8 mouse cellular contexts compared by ENCODE assay signal in the genomic region with DNA sequence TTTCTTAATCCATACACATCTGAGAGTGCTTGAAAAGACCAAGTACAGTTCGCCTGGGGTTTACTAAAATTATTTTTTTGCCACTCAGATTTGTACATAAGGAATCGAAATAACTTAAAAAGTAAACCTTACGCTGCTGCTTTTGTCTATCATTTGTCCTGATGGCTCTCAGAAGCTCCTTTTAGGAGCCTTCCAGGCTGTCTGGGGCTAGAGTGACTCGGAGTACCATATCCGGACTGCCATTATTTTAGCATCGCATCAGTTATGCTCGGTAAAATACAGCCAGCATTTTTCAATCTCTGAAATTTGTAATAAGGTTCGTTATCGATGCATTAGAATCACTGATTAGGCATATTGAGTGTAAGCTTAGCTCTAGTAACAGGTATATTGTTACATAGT. TPM values are rescaled to one million over a fixed set of nuclear protein-coding genes. Genes with fewer than 3 reads are reported as not detected.
A peak's percentile ranks its signal among the peaks of the same experiment; 100 is the strongest.
DNase-seq lines count a peak whose midpoint lies in the region; ATAC-seq and TF ChIP-seq lines count a peak whose summit lies in the region.

No protein-coding gene starts in this region.

- H3K4me1 ChIP-seq in kidney, adult 2 months (ENCODE audit: control insufficient read depth, insufficient read depth, low read length): peaks cover 10% of the 10 kb centered on the region; the same call in 1 of the 2 replicates
- peaks cover 6% of the 10 kb centered on the region; the same call in 1 of the 2 replicates for H3K4me1 ChIP-seq in cortical plate, adult 2 months (ENCODE audit: control insufficient read depth, insufficient read depth, low read length)
- peaks cover 34% of the 10 kb centered on the region for H3K4me1 ChIP-seq in hindbrain, embryonic 13.5 days (replicated peaks)
- H3K4me1 ChIP-seq in midbrain, embryonic 12.5 days: peaks cover 28% of the 10 kb centered on the region
- H3K4me1 ChIP-seq in cerebellum, adult 2 months (ENCODE audit: control insufficient read depth, insufficient read depth, low read length): peaks cover 10% of the 10 kb centered on the region

- DNase-seq in kidney, adult 2 months: peak; percentile 9
- no peak for DNase-seq in kidney, postnatal 4 days
- DNase-seq in urinary bladder, postnatal 25 days (ENCODE audit: low spot score): no peak
- no peak for DNase-seq in cerebellum, adult 2 months
- no peak for DNase-seq in right cerebral cortex, postnatal 25 days

- H3K9ac ChIP-seq in hindbrain, embryonic 13.5 days: peak overlapping the region; percentile 65
- peak overlapping the region; percentile 41; the same call in 1 of the 2 replicates for H3K9ac ChIP-seq in midbrain, embryonic 12.5 days (replicated peaks)

- no peak overlapping the region for H3K4me3 ChIP-seq in kidney, adult 2 months (ENCODE audit: insufficient read depth, low read depth, low read length)
- H3K4me3 ChIP-seq in cortical plate, adult 2 months (ENCODE audit: insufficient read depth, low read length): peak overlapping the region; percentile 18; the same call in 1 of the 2 replicates
- peak overlapping the region; percentile 20 for H3K4me3 ChIP-seq in hindbrain, embryonic 13.5 days
- peak overlapping the region; percentile 19; the same call in 1 of the 2 replicates for H3K4me3 ChIP-seq in midbrain, embryonic 12.5 days
- no peak overlapping the region for H3K4me3 ChIP-seq in cerebellum, adult 2 months (replicated peaks; ENCODE audit: insufficient read depth, low read depth, low read length)

- no peaks in the 10 kb centered on the region for H3K36me3 ChIP-seq in kidney, adult 2 months (ENCODE audit: control insufficient read depth, insufficient read depth, low read length)
- no peaks in the 10 kb centered on the region for H3K36me3 ChIP-seq in hindbrain, embryonic 13.5 days
- H3K36me3 ChIP-seq in midbrain, embryonic 12.5 days: no peaks in the 10 kb centered on the region

- no peak for ATAC-seq in hindbrain, embryonic 13.5 days (ENCODE audit: low FRiP score)
- no peak for ATAC-seq in midbrain, embryonic 12.5 days (ENCODE audit: low FRiP score, low read depth)

- TF ChIP-seq POLR2A in kidney, adult 2 months (IDR thresholded peaks at IDR 0.05; ENCODE audit: low read depth, low read length): no peak
- no peak for TF ChIP-seq POLR2A in cortical plate, adult 2 months (IDR thresholded peaks at IDR 0.05; ENCODE audit: extremely low read depth, insufficient read depth, low read length)
- TF ChIP-seq POLR2A in cerebellum, adult 2 months (IDR thresholded peaks at IDR 0.05; ENCODE audit: borderline replicate concordance, insufficient read depth, low read length): no peak

- H3K27ac ChIP-seq in kidney, adult 2 months (ENCODE audit: insufficient read depth, low read depth, low read length): no peak overlapping the region
- H3K27ac ChIP-seq in cortical plate, adult 2 months (ENCODE audit: insufficient read depth, low read length): peak overlapping the region; percentile 80
- H3K27ac ChIP-seq in hindbrain, embryonic 13.5 days: peak overlapping the region; percentile 75
- H3K27ac ChIP-seq in midbrain, embryonic 12.5 days (replicated peaks): peak overlapping the region; percentile 88
- H3K27ac ChIP-seq in cerebellum, adult 2 months (ENCODE audit: insufficient read depth, low read length): no peak overlapping the region

- no peaks in the 10 kb centered on the region for H3K9me3 ChIP-seq in hindbrain, embryonic 13.5 days
- no peaks in the 10 kb centered on the region for H3K9me3 ChIP-seq in midbrain, embryonic 12.5 days

- WGBS in kidney, adult 2 months: 81% methylated on average over 9 of the region's 9 CpGs
- 76% methylated on average over 9 of the region's 9 CpGs for WGBS in hindbrain, embryonic 13.5 days
- WGBS in midbrain, embryonic 12.5 days: 75% methylated on average over 9 of the region's 9 CpGs
- 64% methylated on average over 9 of the region's 9 CpGs for WGBS in cerebellum, adult 2 months

- no peaks in the 10 kb centered on the region for H3K27me3 ChIP-seq in kidney, adult 2 months (replicated peaks; ENCODE audit: control insufficient read depth, insufficient read depth, low read length)
- H3K27me3 ChIP-seq in hindbrain, embryonic 13.5 days: no peaks in the 10 kb centered on the region
- H3K27me3 ChIP-seq in midbrain, embryonic 12.5 days: no peaks in the 10 kb centered on the region
- no peaks in the 10 kb centered on the region for H3K27me3 ChIP-seq in cerebellum, adult 2 months (ENCODE audit: control insufficient read depth, insufficient read depth, low read length)

- TF ChIP-seq CTCF in kidney, adult 2 months (conservative IDR thresholded peaks at IDR 0.05; ENCODE audit: insufficient read depth, insufficient read length, low read depth, low read length): no peak
- TF ChIP-seq CTCF in cortical plate, adult 2 months (IDR thresholded peaks at IDR 0.05; ENCODE audit: extremely low read depth, insufficient read depth, low read length): no peak
- no peak for TF ChIP-seq CTCF in cerebellum, adult 2 months (IDR thresholded peaks at IDR 0.05; ENCODE audit: borderline replicate concordance, insufficient read depth, low read depth, low read length)

- peak overlapping the region; percentile 38 for H3K4me2 ChIP-seq in hindbrain, embryonic 13.5 days
- peak overlapping the region; percentile 42 for H3K4me2 ChIP-seq in midbrain, embryonic 12.5 days (replicated peaks)

RNA-seq across cellular contexts. Expression of a gene that starts 0.7 kb away (rescaled TPM):
- 162 and 196 TPM in 2 replicates for polyA plus RNA-seq in kidney, adult 2 months (2012; rRNA removed)
- polyA plus RNA-seq in cortical plate, adult 2 months (2012; rRNA removed): 5.5 and 18.0 TPM in 2 replicates
- polyA plus RNA-seq in hindbrain, embryonic 13.5 days (2015; fragmentation: Nextera tagmentation; extraction: Ambion mirVana): 64.9 and 67.2 TPM in 2 replicates
- 56.2 and 67.7 TPM in 2 replicates for polyA plus RNA-seq in midbrain, embryonic 12.5 days (2016; fragmentation: Nextera tagmentation; extraction: Ambion mirVana)
- 6.8 TPM in 1 of 2 replicates, not detected in the other for polyA plus RNA-seq in cerebellum, adult 2 months (2012; rRNA removed)

RNA-seq across cellular contexts. Expression of a gene that starts 1.9 kb away (rescaled TPM):
- polyA plus RNA-seq in kidney, adult 2 months (2012; rRNA removed): 8.6 and 12.9 TPM in 2 replicates
- polyA plus RNA-seq in cortical plate, adult 2 months (2012; rRNA removed): 9.2 and 10.1 TPM in 2 replicates
- 4.1 and 5.3 TPM in 2 replicates for polyA plus RNA-seq in hindbrain, embryonic 13.5 days (2015; fragmentation: Nextera tagmentation; extraction: Ambion mirVana)
- polyA plus RNA-seq in midbrain, embryonic 12.5 days (2016; fragmentation: Nextera tagmentation; extraction: Ambion mirVana): 9.8 and 14.7 TPM in 2 replicates
- polyA plus RNA-seq in cerebellum, adult 2 months (2012; rRNA removed): 4.5 and 6.3 TPM in 2 replicates

RNA-seq across cellular contexts. Expression of a gene that starts 4.5 kb away (rescaled TPM):
- 285 and 388 TPM in 2 replicates for polyA plus RNA-seq in kidney, adult 2 months (2012; rRNA removed)
- polyA plus RNA-seq in cortical plate, adult 2 months (2012; rRNA removed): 137 and 156 TPM in 2 replicates
- polyA plus RNA-seq in hindbrain, embryonic 13.5 days (2015; fragmentation: Nextera tagmentation; extraction: Ambion mirVana): 15.6 and 29.2 TPM in 2 replicates
- polyA plus RNA-seq in midbrain, embryonic 12.5 days (2016; fragmentation: Nextera tagmentation; extraction: Ambion mirVana): 27.1 and 35.0 TPM in 2 replicates
- polyA plus RNA-seq in cerebellum, adult 2 months (2012; rRNA removed): 127 and 149 TPM in 2 replicates

RNA-seq across cellular contexts. Expression of a gene that starts 5.7 kb away (rescaled TPM):
- not detected in 2 replicates for polyA plus RNA-seq in kidney, adult 2 months (2012; rRNA removed)
- not detected in 2 replicates for polyA plus RNA-seq in cortical plate, adult 2 months (2012; rRNA removed)
- polyA plus RNA-seq in hindbrain, embryonic 13.5 days (2015; fragmentation: Nextera tagmentation; extraction: Ambion mirVana): 0.62 TPM in 1 of 2 replicates, not detected in the other
- 1.4 TPM in 1 of 2 replicates, not detected in the other for polyA plus RNA-seq in midbrain, embryonic 12.5 days (2016; fragmentation: Nextera tagmentation; extraction: Ambion mirVana)
- polyA plus RNA-seq in cerebellum, adult 2 months (2012; rRNA removed): not detected in 2 replicates

RNA-seq across cellular contexts. Expression of a gene that starts 19.9 kb away (rescaled TPM):
- polyA plus RNA-seq in kidney, adult 2 months (2012; rRNA removed): 5.1 and 6.0 TPM in 2 replicates
- 7.7 TPM in 2 replicates for polyA plus RNA-seq in cortical plate, adult 2 months (2012; rRNA removed)
- polyA plus RNA-seq in hindbrain, embryonic 13.5 days (2015; fragmentation: Nextera tagmentation; extraction: Ambion mirVana): 4.3 TPM in 2 replicates
- 10.9 and 11.4 TPM in 2 replicates for polyA plus RNA-seq in midbrain, embryonic 12.5 days (2016; fragmentation: Nextera tagmentation; extraction: Ambion mirVana)
- polyA plus RNA-seq in cerebellum, adult 2 months (2012; rRNA removed): 8.0 and 9.3 TPM in 2 replicates

Comparison
In these comparisons a context has a peak if more than half of its experiments do, and no peak if none do; other contexts are left out.
1. H3K27ac ChIP-seq: peak in cortical plate, adult 2 months (single experiment), hindbrain, embryonic 13.5 days (single experiment) and midbrain, embryonic 12.5 days (single experiment); none in kidney, adult 2 months (single experiment) and cerebellum, adult 2 months (single experiment).
2. H3K4me3 ChIP-seq: peak in cortical plate, adult 2 months (single experiment), hindbrain, embryonic 13.5 days (single experiment) and midbrain, embryonic 12.5 days (single experiment); none in kidney, adult 2 months (single experiment) and cerebellum, adult 2 months (single experiment).